Comparison of ENCODE assay signal across 8 mouse cellular contexts in the genomic region with DNA sequence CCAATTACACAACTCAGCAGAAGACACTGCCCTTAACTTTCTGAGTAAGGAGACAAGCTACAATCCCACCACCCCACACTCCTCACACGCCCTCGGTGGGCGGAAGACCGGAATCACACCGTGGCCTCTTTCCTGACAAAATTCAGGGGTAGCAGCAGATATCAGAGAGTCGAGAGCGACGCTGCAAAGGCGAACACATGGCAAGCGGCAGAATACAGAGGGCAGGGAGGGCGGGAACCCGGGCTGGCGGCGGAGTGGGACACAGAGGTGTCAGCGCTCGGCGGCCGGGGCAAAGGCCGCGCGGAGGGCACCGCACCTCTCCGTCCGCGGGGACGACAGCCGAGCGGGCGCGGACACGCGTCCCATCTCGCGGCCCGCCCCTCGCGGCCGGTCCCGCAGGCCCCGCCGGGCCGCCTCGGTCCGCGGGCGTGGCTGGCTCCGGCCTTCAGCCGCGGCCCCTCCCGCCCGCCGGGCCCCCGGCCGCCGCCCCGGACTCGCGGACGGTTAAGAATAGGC. TPM values are rescaled to one million over a fixed set of nuclear protein-coding genes. Genes with fewer than 3 reads are reported as not detected.
A peak's percentile ranks its signal among the peaks of the same experiment; 100 is the strongest.
DNase-seq lines count a peak whose midpoint lies in the region; ATAC-seq and TF ChIP-seq lines count a peak whose summit lies in the region.

No protein-coding gene starts in this region.

- peak; percentile 63 for DNase-seq in adrenal gland, postnatal 14 days
- DNase-seq in adrenal gland, postnatal 25 days = no peak
- peak; percentile 61 for DNase-seq in 3134 (ENCODE audit: extremely low read depth, insufficient read length, low spot score)
- peak; percentile 56 for DNase-seq in embryo, embryonic 10 days (ENCODE audit: low spot score)
- no peak for DNase-seq in heart, postnatal 0 days (ENCODE audit: low spot score)
- no peak for DNase-seq in liver, embryonic 13.5 days
- DNase-seq in naive thymus-derived CD4-positive, alpha-beta T cell, adult 2 months (ENCODE audit: low read depth) = peak; percentile 61
- peak; percentile 63 to 71 for DNase-seq in thymus, postnatal 36 days

- TF ChIP-seq CTCF in heart, postnatal 0 days (IDR thresholded peaks at IDR 0.05; ENCODE audit: low read depth) = no peak

- H3K9me3 ChIP-seq in heart, postnatal 0 days (replicated peaks; ENCODE audit: control insufficient read depth, low read length) = no peaks in the 10 kb centered on the region
- no peaks in the 10 kb centered on the region for H3K9me3 ChIP-seq in liver, embryonic 13.5 days (replicated peaks)

- peak; percentile 72 for ATAC-seq in heart, postnatal 0 days (ENCODE audit: insufficient read depth, low read depth)
- peak; percentile 81 for ATAC-seq in liver, embryonic 13.5 days (ENCODE audit: low read depth)

- peak overlapping the region; percentile 95 for H3K27ac ChIP-seq in heart, postnatal 0 days (ENCODE audit: low read depth)
- H3K27ac ChIP-seq in liver, embryonic 13.5 days = peak overlapping the region; percentile 95

- peak overlapping the region; percentile 98 for H3K9ac ChIP-seq in heart, postnatal 0 days (replicated peaks; ENCODE audit: low read depth, low read length)
- peak overlapping the region; percentile 94 for H3K9ac ChIP-seq in liver, embryonic 13.5 days

- WGBS in heart, postnatal 0 days = 0% methylated on average over 32 of the region's 59 CpGs
- WGBS in liver, embryonic 13.5 days (ENCODE audit: insufficient replicate concordance) = 0% methylated on average over 43 of the region's 59 CpGs

- no peaks in the 10 kb centered on the region for H3K36me3 ChIP-seq in heart, postnatal 0 days (replicated peaks; ENCODE audit: control insufficient read depth, insufficient read depth, low read length)
- no peaks in the 10 kb centered on the region for H3K36me3 ChIP-seq in liver, embryonic 13.5 days

- TF ChIP-seq EP300 in heart, postnatal 0 days (IDR thresholded peaks at IDR 0.05; ENCODE audit: low read depth) = no peak

- H3K4me2 ChIP-seq in heart, postnatal 0 days (ENCODE audit: low read depth, low read length) = peak overlapping the region; percentile 94
- H3K4me2 ChIP-seq in liver, embryonic 13.5 days = peak overlapping the region; percentile 71

- peaks cover 27% of the 10 kb centered on the region for H3K4me1 ChIP-seq in heart, postnatal 0 days (ENCODE audit: control insufficient read depth, insufficient read depth)
- H3K4me1 ChIP-seq in liver, embryonic 13.5 days (replicated peaks) = peaks cover 74% of the 10 kb centered on the region

- peak overlapping the region; percentile 93 for H3K4me3 ChIP-seq in heart, postnatal 0 days (ENCODE audit: low read depth, low read length)
- peak overlapping the region; percentile 86 for H3K4me3 ChIP-seq in liver, embryonic 13.5 days (replicated peaks)

- 0 out of 2 replicates have a peak, but pooled peaks cover 4% of the 10 kb centered on the region for H3K27me3 ChIP-seq in heart, postnatal 0 days (ENCODE audit: control insufficient read depth, insufficient read depth, low read length)
- H3K27me3 ChIP-seq in liver, embryonic 13.5 days = no peaks in the 10 kb centered on the region

RNA-seq across cellular contexts. Expression of gene Rap1a, which starts 0.4 kb away (rescaled TPM):
- total RNA-seq in adrenal gland, postnatal 14 days (2021) = 184 and 206 TPM in 2 replicates
- total RNA-seq in adrenal gland, postnatal 25 days (2021) = 172 and 200 TPM in 2 replicates
- 17.8 and 33.3 TPM in 2 replicates for total RNA-seq in heart, postnatal 0 days (2014; rRNA removed; ENCODE audit: low replicate concordance)
- polyA plus RNA-seq in heart, postnatal 0 days (2015; fragmentation: Nextera tagmentation; extraction: Ambion mirVana) = 91.0 and 92.3 TPM in 2 replicates
- 119 and 149 TPM in 2 replicates for polyA plus RNA-seq in liver, embryonic 13.5 days (2015; fragmentation: Nextera tagmentation; extraction: Ambion mirVana)

Comparison
In these comparisons a context has a peak if more than half of its experiments do, and no peak if none do; other contexts are left out.
1. DNase-seq: peak in adrenal gland, postnatal 14 days (single experiment), 3134 (single experiment), embryo, embryonic 10 days (single experiment), naive thymus-derived CD4-positive, alpha-beta T cell, adult 2 months (single experiment) and thymus, postnatal 36 days (2 of 2); none in adrenal gland, postnatal 25 days (single experiment), heart, postnatal 0 days (single experiment) and liver, embryonic 13.5 days (single experiment).